Mouse (Mus musculus) limb, embryonic 15.5 days (tissue): Measurements from ENCODE around the gene Rnf213. TPM values are rescaled to one million over a fixed set of nuclear protein-coding genes. Genes with fewer than 3 reads are reported as not detected.
A peak's percentile ranks its signal among the peaks of the same experiment; 100 is the strongest.

Experiments used
- ATAC-seq: fragments of 200-750 bp; cut with Nextera tagmentation; 2 replicates; pipeline ENCODE4 v1.8.0; 2017; ENCODE audit warnings: low read depth, moderate TSS enrichment; ENCODE audit not compliant: insufficient number of reproducible peaks, low FRiP score, low TSS enrichment
- H3K27ac ChIP-seq: fragments of 300-500 bp; sonication (generic); 2 replicates; pipeline ENCODE4 v1.5.1; 2015; ENCODE audit warnings: moderate library complexity, mild to moderate bottlenecking, inconsistent platforms
- H3K27me3 ChIP-seq: fragments of 300-500 bp; sonication (generic); 2 replicates; pipeline ENCODE4 v1.6.1; 2015; ENCODE audit warnings: inconsistent platforms
- H3K36me3 ChIP-seq: fragments of 300-500 bp; sonication (generic); 2 replicates; pipeline ENCODE4 v1.6.1; 2015; ENCODE audit warnings: inconsistent platforms
- H3K4me1 ChIP-seq: fragments of 300-500 bp; sonication (generic); 2 replicates; pipeline ENCODE4 v1.6.1; 2015; ENCODE audit warnings: inconsistent platforms
- H3K4me2 ChIP-seq: fragments of 300-500 bp; sonication (generic); 2 replicates; pipeline ENCODE4 v1.6.1; 2015; ENCODE audit warnings: mild to moderate bottlenecking, inconsistent platforms
- H3K4me3 ChIP-seq: fragments of 300-500 bp; sonication (generic); 2 replicates; pipeline ENCODE4 v1.5.1; 2015; ENCODE audit warnings: mild to moderate bottlenecking, inconsistent platforms
- H3K9ac ChIP-seq: fragments of 300-500 bp; sonication (generic); 2 replicates; pipeline ENCODE4 v1.6.1; 2015; ENCODE audit warnings: inconsistent platforms
- H3K9me3 ChIP-seq: fragments of 300-500 bp; sonication (generic); 2 replicates; pipeline ENCODE4 v1.6.1; 2016; ENCODE audit warnings: inconsistent platforms
- WGBS: fragments of 180-500 bp; shearing (Covaris S2); methylation state at CpG from one replicate; pipeline ENCODE4 v1.1.7; 2015; 5-methylcytosine and 5-hydroxymethylcytosine counted together
- polyA plus RNA-seq: library from polyadenylated mRNA; unstranded; fragments of >200 nt; fragmentation: Nextera tagmentation; extraction: Ambion mirVana; gene quantifications from 2 replicates; pipeline ENCODE4 v1.2.1, GENCODE M21; 2015

Gene Rnf213
- 3.1 and 3.7 TPM in 2 replicates for polyA plus RNA-seq

- peak within 1 kb of the TSS; percentile 70 for H3K27ac ChIP-seq
- H3K36me3 ChIP-seq = no peaks in the 10 kb centered on the region
- H3K4me2 ChIP-seq = peak within 1 kb of the TSS; percentile 84
- no peaks in the 10 kb centered on the region for H3K9me3 ChIP-seq
- H3K4me3 ChIP-seq = peak within 1 kb of the TSS; percentile 55
- under 1% methylated on average over 19 of the region's 19 CpGs for WGBS
- peak within 1 kb of the TSS; percentile 49 for H3K9ac ChIP-seq
- H3K4me1 ChIP-seq = peaks cover 39% of the 10 kb centered on the region
- H3K27me3 ChIP-seq = peaks cover 53% of the 10 kb centered on the region
- ATAC-seq = no peak
Measured at GRCm38 (mm10) chr11:119392800-119393482, at the start of gene Rnf213. TSS of gene Rnf213 (plus strand) at chr11:119393100.

GRCm38 (mm10) chr11:119344178-119344577 lies 48.7 kb upstream of the Rnf213 start:
- Histone ChIP-seq H3K4me2 (no peak overlapping the region), H3K36me3 (no peaks in the 10 kb centered on the region; the same call in 1 of the 2 replicates), H3K27ac (no peak overlapping the region), H3K9me3 (no peaks in the 10 kb centered on the region), H3K27me3 (no peaks in the 10 kb centered on the region), H3K4me3 (no peak overlapping the region), H3K4me1 (no peaks in the 10 kb centered on the region), H3K9ac (no peak overlapping the region)
- ATAC-seq = no peak
- 89% methylated on average over 8 of the region's 8 CpGs for WGBS

- Histone ChIP-seq H3K9me3 (no peaks in the 10 kb centered on the region), H3K4me2 (no peak overlapping the region), H3K9ac (no peak overlapping the region), H3K36me3 (peaks cover 2% of the 10 kb centered on the region; the same call in 1 of the 2 replicates), H3K4me3 (no peak overlapping the region), H3K4me1 (no peaks in the 10 kb centered on the region), H3K27ac (no peak overlapping the region), H3K27me3 (no peaks in the 10 kb centered on the region)
- no peak for ATAC-seq
- 61% methylated on average over 6 of the region's 6 CpGs for WGBS
Measured at GRCm38 (mm10) chr11:119344865-119345264, 48.0 kb upstream of the Rnf213 start.

GRCm38 (mm10) chr11:119347125-119347524 lies 45.8 kb upstream of the Rnf213 start:
- no peak for ATAC-seq
- Histone ChIP-seq H3K4me2 (no peak overlapping the region), H3K9me3 (no peaks in the 10 kb centered on the region), H3K27ac (no peak overlapping the region), H3K9ac (no peak overlapping the region), H3K4me1 (no peaks in the 10 kb centered on the region), H3K36me3 (peaks cover 2% of the 10 kb centered on the region; the same call in 1 of the 2 replicates), H3K4me3 (no peak overlapping the region), H3K27me3 (no peaks in the 10 kb centered on the region)
- 89% methylated on average over 4 of the region's 4 CpGs for WGBS

- Histone ChIP-seq H3K9me3 (no peaks in the 10 kb centered on the region), H3K27ac (no peak overlapping the region), H3K9ac (no peak overlapping the region), H3K4me1 (peaks cover 19% of the 10 kb centered on the region), H3K27me3 (no peaks in the 10 kb centered on the region), H3K4me3 (no peak overlapping the region), H3K36me3 (peaks cover 2% of the 10 kb centered on the region; the same call in 1 of the 2 replicates), H3K4me2 (no peak overlapping the region)
- no peak for ATAC-seq
- WGBS = 74% methylated on average over 7 of the region's 7 CpGs
Measured at GRCm38 (mm10) chr11:119352113-119352512, 40.8 kb upstream of the Rnf213 start.

GRCm38 (mm10) chr11:119353946-119354345 lies 39.0 kb upstream of the Rnf213 start:
- no peaks in the 10 kb centered on the region for H3K9me3 ChIP-seq
- no peak overlapping the region for H3K27ac ChIP-seq
- H3K27me3 ChIP-seq = no peaks in the 10 kb centered on the region
- 78% methylated on average over 4 of the region's 4 CpGs for WGBS
- peaks cover 19% of the 10 kb centered on the region for H3K4me1 ChIP-seq
- 0 out of 2 replicates have a peak, but pooled peaks cover 9% of the 10 kb centered on the region for H3K36me3 ChIP-seq
- H3K9ac ChIP-seq = no peak overlapping the region
- ATAC-seq = no peak
- H3K4me3 ChIP-seq = no peak overlapping the region
- no peak overlapping the region for H3K4me2 ChIP-seq

GRCm38 (mm10) chr11:119354798-119355442 lies 38.0 kb upstream of the Rnf213 start:
- peak overlapping the region; percentile 57 for H3K27ac ChIP-seq
- no peak for ATAC-seq
- 5% methylated on average over 23 of the region's 23 CpGs for WGBS
- H3K9me3 ChIP-seq = no peaks in the 10 kb centered on the region
- peak overlapping the region; percentile 60 for H3K4me3 ChIP-seq
- H3K27me3 ChIP-seq = no peaks in the 10 kb centered on the region
- H3K4me1 ChIP-seq = peaks cover 19% of the 10 kb centered on the region
- H3K36me3 ChIP-seq = peaks cover 14% of the 10 kb centered on the region; the same call in 1 of the 2 replicates
- peak overlapping the region; percentile 72 for H3K9ac ChIP-seq
- H3K4me2 ChIP-seq = peak overlapping the region; percentile 91

GRCm38 (mm10) chr11:119355443-119356385 lies 37.2 kb upstream of the Rnf213 start, which contains the start of the genes Sgsh and Slc26a11:
TSS of gene Sgsh (minus strand) at chr11:119355536.
TSS of gene Slc26a11 (plus strand) at chr11:119355557.
- peak; percentile 90 for ATAC-seq
- Histone ChIP-seq H3K36me3 (peaks cover 18% of the 10 kb centered on the region; the same call in 1 of the 2 replicates), H3K27ac (peak within 1 kb of the TSS; percentile 68), H3K4me2 (peak within 1 kb of the TSS; percentile 91), H3K4me1 (peaks cover 19% of the 10 kb centered on the region), H3K4me3 (peak within 1 kb of the TSS; percentile 60), H3K9me3 (no peaks in the 10 kb centered on the region), H3K9ac (peak within 1 kb of the TSS; percentile 72), H3K27me3 (no peaks in the 10 kb centered on the region)
- under 1% methylated on average over 39 of the region's 40 CpGs for WGBS

- H3K4me1 ChIP-seq = peaks cover 19% of the 10 kb centered on the region
- H3K4me3 ChIP-seq = no peak overlapping the region
- H3K36me3 ChIP-seq = peaks cover 36% of the 10 kb centered on the region
- no peaks in the 10 kb centered on the region for H3K9me3 ChIP-seq
- H3K27me3 ChIP-seq = no peaks in the 10 kb centered on the region
- no peak overlapping the region for H3K4me2 ChIP-seq
- H3K9ac ChIP-seq = no peak overlapping the region
- no peak for ATAC-seq
- WGBS = 86% methylated on average over 10 of the region's 10 CpGs
- no peak overlapping the region for H3K27ac ChIP-seq
Measured at GRCm38 (mm10) chr11:119359089-119359488, 33.8 kb upstream of the Rnf213 start.

GRCm38 (mm10) chr11:119362769-119363533 lies 29.9 kb upstream of the Rnf213 start:
- no peak overlapping the region for H3K9ac ChIP-seq
- no peak overlapping the region for H3K4me2 ChIP-seq
- H3K9me3 ChIP-seq = peaks cover 3% of the 10 kb centered on the region; the same call in 1 of the 2 replicates
- H3K27me3 ChIP-seq = no peaks in the 10 kb centered on the region
- no peak overlapping the region for H3K27ac ChIP-seq
- ATAC-seq = no peak
- no peaks in the 10 kb centered on the region; the same call in 1 of the 2 replicates for H3K4me1 ChIP-seq
- no peak overlapping the region for H3K4me3 ChIP-seq
- peaks cover 41% of the 10 kb centered on the region for H3K36me3 ChIP-seq
- 40% methylated on average over 11 of the region's 11 CpGs for WGBS
